In the genomic region with DNA sequence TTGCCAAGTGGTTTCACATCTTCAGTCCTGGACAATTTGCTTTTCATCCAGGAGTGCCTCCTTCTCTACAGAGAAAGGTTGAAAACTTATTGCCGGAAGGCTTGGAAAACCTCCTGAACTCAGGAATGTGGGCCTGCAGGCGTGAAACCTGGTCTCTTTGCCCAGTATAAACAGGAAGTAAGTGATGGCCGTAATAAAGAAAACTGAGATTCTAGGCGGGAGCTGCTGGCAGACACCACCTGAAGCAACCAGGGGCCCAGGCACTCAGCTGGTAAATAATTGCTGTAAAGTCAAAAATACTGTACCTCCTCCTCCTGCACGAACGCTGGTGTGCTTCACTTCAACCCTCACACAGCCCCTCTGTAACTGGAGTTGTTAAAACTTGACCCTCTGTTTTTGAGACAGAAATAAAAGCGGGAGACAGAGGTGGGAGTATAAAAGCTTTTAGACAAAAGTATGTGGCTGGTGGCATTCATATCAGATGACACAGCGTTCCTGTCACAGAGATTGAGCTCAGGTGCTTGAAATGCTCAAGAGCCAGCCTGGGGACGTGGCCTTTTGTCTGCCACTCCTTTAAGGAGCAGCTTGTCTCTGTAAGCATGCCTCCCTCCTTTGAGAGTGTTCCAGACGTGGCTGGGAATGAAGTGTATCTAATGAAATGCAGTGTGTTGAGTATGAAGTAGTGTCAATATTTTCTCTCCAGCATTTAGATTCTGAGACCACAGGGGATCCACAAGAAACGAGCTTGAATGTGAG, we compare ENCODE assay signal across 13 mouse cellular contexts.
DNase-seq lines count a peak whose midpoint lies in the region; ATAC-seq and TF ChIP-seq lines count a peak whose summit lies in the region.
"Had no signal": no experiment of that assay in that cellular context is flagged by ENCODE, and none has a peak within 500 bp of the region (broad histone marks: within the 10 kb centered on the region; RNA-seq: fewer than 3 reads in every experiment).

No protein-coding gene starts in this region.

- no peak overlapping the region for H3K9ac ChIP-seq in heart, embryonic 11.5 days (ENCODE audit: low read depth, low read length)
- peak overlapping the region; percentile 1; the same call in 1 of the 2 replicates for H3K9ac ChIP-seq in lung, embryonic 16.5 days (ENCODE audit: low read length)
- H3K9ac ChIP-seq in forebrain, embryonic 11.5 days (ENCODE audit: low read length): no peak overlapping the region
- H3K9ac ChIP-seq: forebrain, embryonic 13.5 days had no signal

- no peaks in the 10 kb centered on the region for H3K27me3 ChIP-seq in heart, embryonic 10.5 days (ENCODE audit: insufficient read depth, poor library complexity, severe bottlenecking)
- no peaks in the 10 kb centered on the region for H3K27me3 ChIP-seq in heart, embryonic 11.5 days (ENCODE audit: control insufficient read depth, insufficient read depth, low read length)
- no peaks in the 10 kb centered on the region for H3K27me3 ChIP-seq in lung, embryonic 16.5 days (ENCODE audit: control insufficient read depth, insufficient read depth, low read depth, low read length)
- no peaks in the 10 kb centered on the region for H3K27me3 ChIP-seq in forebrain, embryonic 11.5 days (ENCODE audit: control insufficient read depth, insufficient read depth, low read length)
- H3K27me3 ChIP-seq: forebrain, embryonic 13.5 days had no signal

- H3K4me3 ChIP-seq in heart, embryonic 10.5 days: no peak overlapping the region
- H3K4me3 ChIP-seq in heart, embryonic 11.5 days (ENCODE audit: low read depth, low read length): no peak overlapping the region
- no peak overlapping the region for H3K4me3 ChIP-seq in lung, embryonic 16.5 days (ENCODE audit: low read length)
- H3K4me3 ChIP-seq in left cerebral cortex, adult 2 months: no peak overlapping the region
- no peak overlapping the region for H3K4me3 ChIP-seq in forebrain, embryonic 11.5 days (ENCODE audit: low read depth, low read length)
- H3K4me3 ChIP-seq: forebrain, embryonic 13.5 days; heart, adult 2 months had no signal

- no peaks in the 10 kb centered on the region for H3K36me3 ChIP-seq in heart, embryonic 10.5 days
- no peaks in the 10 kb centered on the region for H3K36me3 ChIP-seq in heart, embryonic 11.5 days (ENCODE audit: control insufficient read depth, insufficient read depth, low read length)
- no peaks in the 10 kb centered on the region for H3K36me3 ChIP-seq in lung, embryonic 16.5 days (ENCODE audit: control insufficient read depth, insufficient read depth, low read length)
- H3K36me3 ChIP-seq in forebrain, embryonic 11.5 days (ENCODE audit: control insufficient read depth, insufficient read depth, low read length): no peaks in the 10 kb centered on the region

- H3K27ac ChIP-seq in heart, embryonic 10.5 days: 0 out of 2 replicates have a peak overlapping the region, but pooled peaks have one; percentile 6
- H3K27ac ChIP-seq in heart, embryonic 11.5 days (ENCODE audit: low read depth, low read length): no peak overlapping the region
- peak overlapping the region; percentile 90 for H3K27ac ChIP-seq in lung, embryonic 16.5 days (ENCODE audit: low read length)
- no peak overlapping the region for H3K27ac ChIP-seq in left cerebral cortex, adult 2 months
- H3K27ac ChIP-seq in forebrain, embryonic 11.5 days (ENCODE audit: low read depth, low read length): no peak overlapping the region
- H3K27ac ChIP-seq: forebrain, embryonic 13.5 days; heart, adult 2 months had no signal

- no peak for TF ChIP-seq CTCF in left cerebral cortex, adult 2 months (IDR thresholded peaks at IDR 0.05)

- intact Hi-C loops in left cerebral cortex, adult 2 months (cut with DNase I): no loop called here

- 47% methylated on average over 11 of the region's 11 CpGs for whole genome bisulfite sequencing in heart, embryonic 10.5 days
- WGBS in heart, embryonic 11.5 days (ENCODE audit: insufficient replicate concordance): 41% methylated on average over 11 of the region's 11 CpGs
- 19% methylated on average over 11 of the region's 11 CpGs for WGBS in lung, embryonic 16.5 days
- 51% methylated on average over 11 of the region's 11 CpGs for WGBS in forebrain, embryonic 11.5 days

- ATAC-seq in heart, embryonic 11.5 days (replicated peaks; ENCODE audit: insufficient number of reproducible peaks, low FRiP score, low TSS enrichment): no peak
- ATAC-seq in lung, embryonic 16.5 days (ENCODE audit: low read depth): peak; percentile 90
- no peak for ATAC-seq in forebrain, embryonic 11.5 days (replicated peaks; ENCODE audit: low FRiP score)
- ATAC-seq: forebrain, embryonic 13.5 days had no signal

- no peaks in the 10 kb centered on the region for H3K9me3 ChIP-seq in heart, embryonic 10.5 days
- no peaks in the 10 kb centered on the region for H3K9me3 ChIP-seq in heart, embryonic 11.5 days (replicated peaks; ENCODE audit: control insufficient read depth, low read length)
- H3K9me3 ChIP-seq in lung, embryonic 16.5 days (ENCODE audit: control insufficient read depth, low read length): no peaks in the 10 kb centered on the region
- H3K9me3 ChIP-seq in forebrain, embryonic 11.5 days (ENCODE audit: control insufficient read depth, low read length): no peaks in the 10 kb centered on the region
- H3K9me3 ChIP-seq: forebrain, embryonic 13.5 days had no signal

- 0 out of 2 replicates have a peak, but pooled peaks cover 6% of the 10 kb centered on the region for H3K4me1 ChIP-seq in heart, embryonic 10.5 days
- no peaks in the 10 kb centered on the region for H3K4me1 ChIP-seq in heart, embryonic 11.5 days (ENCODE audit: control insufficient read depth, insufficient read depth, low read length)
- peaks cover 6% of the 10 kb centered on the region; the same call in 1 of the 2 replicates for H3K4me1 ChIP-seq in lung, embryonic 16.5 days (replicated peaks; ENCODE audit: control insufficient read depth, insufficient read depth, low read length)
- H3K4me1 ChIP-seq in forebrain, embryonic 11.5 days (replicated peaks; ENCODE audit: control insufficient read depth, insufficient read depth, low read length): no peaks in the 10 kb centered on the region
- H3K4me1 ChIP-seq: forebrain, embryonic 13.5 days had no signal

- H3K4me2 ChIP-seq in heart, embryonic 11.5 days: no peak overlapping the region
- H3K4me2 ChIP-seq in lung, embryonic 16.5 days (ENCODE audit: low read depth, low read length): peak overlapping the region; percentile 6
- no peak overlapping the region for H3K4me2 ChIP-seq in forebrain, embryonic 11.5 days (ENCODE audit: low read depth, low read length, severe bottlenecking)
- H3K4me2 ChIP-seq: forebrain, embryonic 13.5 days had no signal

- no peak for DNase-seq in heart, embryonic 10.5 days (ENCODE audit: low spot score)
- peak; percentile 54 for DNase-seq in 3134 (ENCODE audit: extremely low read depth, insufficient read length, low spot score)
- DNase-seq in forelimb bud, embryonic 11.5 days (ENCODE audit: low read depth, low spot score): peak; percentile 41
- no peak for DNase-seq in thymus, adult 18-20 months
- no peak for DNase-seq in left cerebral cortex, adult 2 months (ENCODE audit: extremely low spot score in 1 of 2, low spot score in 2 of 2)
- no peak for DNase-seq in forebrain, embryonic 11.5 days (ENCODE audit: low spot score)
- DNase-seq: adrenal gland, postnatal 36 days; B cell, adult 2 months; cerebellum, adult 9-10 months; heart, adult 2 months had no signal

Comparison
In these comparisons a context has a peak if more than half of its experiments do, and no peak if none do; other contexts are left out.
1. H3K27ac ChIP-seq: peak in heart, embryonic 10.5 days (single experiment) and lung, embryonic 16.5 days (single experiment); none in heart, embryonic 11.5 days (single experiment), left cerebral cortex, adult 2 months (single experiment) and forebrain, embryonic 11.5 days (single experiment).
2. DNase-seq: peak in 3134 (single experiment) and forelimb bud, embryonic 11.5 days (single experiment); none in heart, embryonic 10.5 days (single experiment), thymus, adult 18-20 months (0 of 2), left cerebral cortex, adult 2 months (0 of 2) and forebrain, embryonic 11.5 days (single experiment).